Mouse (Mus musculus) kidney, embryonic 14.5 days (tissue): ENCODE data around the gene Sorcs1. TPM values are rescaled to one million over a fixed set of nuclear protein-coding genes. Genes with fewer than 3 reads are reported as not detected.

ENCODE experiments used
- ATAC-seq: fragments of 200-750 bp; cut with Nextera tagmentation; 2 replicates; pipeline ENCODE4 v1.8.0; 2017; ENCODE audit warnings: moderate number of reproducible peaks, mild to moderate bottlenecking, moderate TSS enrichment, moderate library complexity; ENCODE audit not compliant: low FRiP score, low TSS enrichment
- H3K27ac ChIP-seq: fragments of 300-500 bp; sonication (generic); 2 replicates; pipeline ENCODE4 v1.5.1; 2014; ENCODE audit warnings: low read depth, mild to moderate bottlenecking, low read length, moderate library complexity, mixed read lengths
- H3K27me3 ChIP-seq: fragments of 300-500 bp; sonication (generic); 2 replicates; pipeline ENCODE4 v1.6.1; 2014; ENCODE audit warnings: mild to moderate bottlenecking, low read length; ENCODE audit not compliant: control insufficient read depth, insufficient read depth
- H3K36me3 ChIP-seq: fragments of 300-500 bp; sonication (generic); 2 replicates; pipeline ENCODE4 v1.6.1; 2014; ENCODE audit warnings: low read length, mixed read lengths; ENCODE audit not compliant: control insufficient read depth, insufficient read depth
- H3K4me1 ChIP-seq: fragments of 300-500 bp; sonication (generic); 2 replicates; pipeline ENCODE4 v1.6.1; 2014; ENCODE audit warnings: low read length, mixed read lengths; ENCODE audit not compliant: control insufficient read depth, insufficient read depth
- H3K4me2 ChIP-seq: fragments of 300-500 bp; sonication (generic); replicated peaks from 2 replicates; pipeline ENCODE4 v1.6.1; 2014; ENCODE audit warnings: low read depth, mild to moderate bottlenecking, low read length
- H3K4me3 ChIP-seq: fragments of 300-500 bp; sonication (generic); 2 replicates; pipeline ENCODE4 v1.5.1; 2014; ENCODE audit warnings: mild to moderate bottlenecking, low read length
- H3K9ac ChIP-seq: fragments of 300-500 bp; sonication (generic); 2 replicates; pipeline ENCODE4 v1.6.1; 2014; ENCODE audit warnings: low read depth, mild to moderate bottlenecking, low read length, moderate library complexity
- H3K9me3 ChIP-seq: fragments of 300-500 bp; sonication (generic); 2 replicates; pipeline ENCODE4 v1.6.1; 2016; ENCODE audit warnings: low read length; ENCODE audit not compliant: control insufficient read depth
- WGBS: fragments of 180-500 bp; shearing (Covaris S2); extraction: QIAGEN DNeasy Blood & Tissue Kit; methylation state at CpG from one replicate; pipeline ENCODE4 v1.1.7; 2014; 5-methylcytosine and 5-hydroxymethylcytosine counted together
- polyA plus RNA-seq: library from polyadenylated mRNA; unstranded; fragments of >200 nt; fragmentation: Nextera tagmentation; extraction: Ambion mirVana; gene quantifications from 2 replicates; pipeline ENCODE4 v1.2.1, GENCODE M21; 2014

The Sorcs1 gene
- polyA plus RNA-seq, 1 experiment from 2014 or later = 2.5 TPM

GRCm38 (mm10) chr19:50652750-50653149 is 25.7 kb downstream of the Sorcs1 start:
- no peak overlapping the region for H3K4me3 ChIP-seq
- H3K36me3 ChIP-seq = no peaks in the 10 kb centered on the region
- WGBS = 53% methylated on average over 5 of the region's 5 CpGs
- ATAC-seq = no peak
- H3K9me3 ChIP-seq = no peaks in the 10 kb centered on the region
- no peaks in the 10 kb centered on the region for H3K27me3 ChIP-seq
- no peaks in the 10 kb centered on the region for H3K4me1 ChIP-seq
- H3K4me2 ChIP-seq = no peak overlapping the region
- no peak overlapping the region for H3K9ac ChIP-seq
- no peak overlapping the region for H3K27ac ChIP-seq

- H3K4me1 ChIP-seq = no peaks in the 10 kb centered on the region
- H3K4me2 ChIP-seq = no peak overlapping the region
- no peak overlapping the region for H3K27ac ChIP-seq
- no peak overlapping the region for H3K9ac ChIP-seq
- H3K27me3 ChIP-seq = no peaks in the 10 kb centered on the region
- no peak overlapping the region for H3K4me3 ChIP-seq
- H3K9me3 ChIP-seq = no peaks in the 10 kb centered on the region
- no peak for ATAC-seq
- H3K36me3 ChIP-seq = no peaks in the 10 kb centered on the region
- WGBS = 79% methylated on average over 1 of the region's 1 CpGs
Measured at GRCm38 (mm10) chr19:50643836-50644235, 34.6 kb downstream of the Sorcs1 start.

GRCm38 (mm10) chr19:50642121-50642520 is 36.3 kb downstream of the Sorcs1 start:
- 68% methylated on average over 1 of the region's 1 CpGs for WGBS
- no peaks in the 10 kb centered on the region for H3K36me3 ChIP-seq
- no peaks in the 10 kb centered on the region for H3K27me3 ChIP-seq
- no peak for ATAC-seq
- no peaks in the 10 kb centered on the region for H3K4me1 ChIP-seq
- H3K4me3 ChIP-seq = no peak overlapping the region
- no peak overlapping the region for H3K9ac ChIP-seq
- no peak overlapping the region for H3K4me2 ChIP-seq
- no peaks in the 10 kb centered on the region for H3K9me3 ChIP-seq
- no peak overlapping the region for H3K27ac ChIP-seq

GRCm38 (mm10) chr19:50640251-50641032 is 38.0 kb downstream of the Sorcs1 start:
- Histone ChIP-seq H3K36me3 (no peaks in the 10 kb centered on the region), H3K4me3 (no peak overlapping the region), H3K27me3 (no peaks in the 10 kb centered on the region), H3K27ac (no peak overlapping the region), H3K4me2 (no peak overlapping the region), H3K9ac (no peak overlapping the region), H3K9me3 (no peaks in the 10 kb centered on the region), H3K4me1 (no peaks in the 10 kb centered on the region)
- WGBS = 80% methylated on average over 8 of the region's 8 CpGs
- no peak for ATAC-seq

GRCm38 (mm10) chr19:50638176-50638575 is 40.3 kb downstream of the Sorcs1 start:
- Histone ChIP-seq H3K4me1 (no peaks in the 10 kb centered on the region), H3K4me3 (no peak overlapping the region), H3K36me3 (no peaks in the 10 kb centered on the region), H3K27me3 (no peaks in the 10 kb centered on the region), H3K9me3 (no peaks in the 10 kb centered on the region), H3K4me2 (no peak overlapping the region), H3K9ac (no peak overlapping the region), H3K27ac (no peak overlapping the region)
- WGBS = 74% methylated on average over 6 of the region's 6 CpGs
- ATAC-seq = no peak

- no peaks in the 10 kb centered on the region for H3K4me1 ChIP-seq
- ATAC-seq = no peak
- H3K4me2 ChIP-seq = no peak overlapping the region
- H3K36me3 ChIP-seq = no peaks in the 10 kb centered on the region
- no peaks in the 10 kb centered on the region for H3K27me3 ChIP-seq
- 38% methylated on average over 9 of the region's 9 CpGs for WGBS
- no peak overlapping the region for H3K9ac ChIP-seq
- H3K9me3 ChIP-seq = no peaks in the 10 kb centered on the region
- H3K4me3 ChIP-seq = no peak overlapping the region
- H3K27ac ChIP-seq = no peak overlapping the region
Measured at GRCm38 (mm10) chr19:50614013-50614412, 64.4 kb downstream of the Sorcs1 start.

- Histone ChIP-seq H3K4me2 (no peak overlapping the region), H3K36me3 (no peaks in the 10 kb centered on the region), H3K27me3 (no peaks in the 10 kb centered on the region), H3K27ac (no peak overlapping the region), H3K4me3 (no peak overlapping the region), H3K4me1 (no peaks in the 10 kb centered on the region), H3K9me3 (no peaks in the 10 kb centered on the region), H3K9ac (no peak overlapping the region)
- WGBS = 35% methylated on average over 3 of the region's 3 CpGs
- ATAC-seq = 0 out of 2 replicates have a peak, but pooled peaks have one; percentile 32
Measured at GRCm38 (mm10) chr19:50611619-50612018, 66.8 kb downstream of the Sorcs1 start.

- H3K27me3 ChIP-seq = no peaks in the 10 kb centered on the region
- no peaks in the 10 kb centered on the region for H3K9me3 ChIP-seq
- H3K4me2 ChIP-seq = no peak overlapping the region
- H3K4me1 ChIP-seq = no peaks in the 10 kb centered on the region
- no peak overlapping the region for H3K9ac ChIP-seq
- WGBS = 33% methylated on average over 4 of the region's 4 CpGs
- no peak overlapping the region for H3K27ac ChIP-seq
- no peaks in the 10 kb centered on the region for H3K36me3 ChIP-seq
- no peak for ATAC-seq
- H3K4me3 ChIP-seq = no peak overlapping the region
Measured at GRCm38 (mm10) chr19:50603882-50604281, 74.6 kb downstream of the Sorcs1 start.

- H3K4me3 ChIP-seq = no peak overlapping the region
- peak; percentile 35; the same call in 1 of the 2 replicates for ATAC-seq
- H3K4me1 ChIP-seq = no peaks in the 10 kb centered on the region
- no peaks in the 10 kb centered on the region for H3K27me3 ChIP-seq
- no peaks in the 10 kb centered on the region for H3K9me3 ChIP-seq
- H3K27ac ChIP-seq = no peak overlapping the region
- no peak overlapping the region for H3K4me2 ChIP-seq
- H3K9ac ChIP-seq = no peak overlapping the region
- no peaks in the 10 kb centered on the region for H3K36me3 ChIP-seq
- 67% methylated on average over 5 of the region's 5 CpGs for WGBS
Measured at GRCm38 (mm10) chr19:50603380-50603779, 75.1 kb downstream of the Sorcs1 start.
